Comparison of ENCODE assay signal across 19 mouse cellular contexts in the genomic region with DNA sequence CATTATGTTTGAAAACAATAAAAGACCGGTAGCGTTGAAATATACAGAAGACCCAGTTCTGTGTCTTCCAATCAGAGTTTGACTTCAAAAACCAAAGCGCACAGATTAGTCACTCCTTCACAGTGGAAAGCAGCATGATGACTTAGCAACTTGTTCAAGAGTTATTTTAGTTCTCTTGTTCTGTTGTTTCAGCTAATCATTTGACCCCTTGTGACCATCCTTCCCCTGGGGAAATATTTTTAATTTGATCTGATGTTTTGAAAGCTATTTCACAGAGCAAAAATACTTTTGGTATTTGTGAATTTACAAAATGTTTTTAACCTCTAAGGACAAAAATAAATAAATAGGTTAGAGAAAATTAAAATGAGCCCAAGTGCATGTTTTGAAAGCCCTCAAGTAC.
"Had no signal": no experiment of that assay in that cellular context is flagged by ENCODE, and none has a peak within 500 bp of the region (broad histone marks: within the 10 kb centered on the region; RNA-seq: fewer than 3 reads in every experiment).

No protein-coding gene starts in this region.

- DNase-seq: gastrocnemius, postnatal 14 days; gastrocnemius, postnatal 36 days; heart, adult 2 months; heart, postnatal 14 days; heart, postnatal 36 days; kidney, adult 11 months; layer of hippocampus, adult 9-11 months; layer of hippocampus, postnatal 36 days; left cerebral cortex, postnatal 4 days had no signal

- H3K4me1 ChIP-seq: heart, embryonic 13.5 days; heart, embryonic 15.5 days; hindbrain, embryonic 13.5 days; hindbrain, embryonic 15.5 days; kidney, embryonic 15.5 days; limb, embryonic 13.5 days; limb, embryonic 15.5 days; liver, embryonic 12.5 days had no signal

- H3K27ac ChIP-seq: heart, adult 2 months; heart, embryonic 13.5 days; heart, embryonic 15.5 days; hindbrain, embryonic 13.5 days; hindbrain, embryonic 15.5 days; hindbrain, postnatal 0 days; kidney, embryonic 15.5 days; limb, embryonic 13.5 days; limb, embryonic 15.5 days; liver, embryonic 12.5 days; liver, embryonic 14.5 days had no signal

- H3K4me3 ChIP-seq: heart, adult 2 months; heart, embryonic 13.5 days; heart, embryonic 15.5 days; hindbrain, embryonic 13.5 days; hindbrain, embryonic 15.5 days; kidney, embryonic 15.5 days; limb, embryonic 13.5 days; limb, embryonic 15.5 days; liver, embryonic 12.5 days had no signal
